Mouse (Mus musculus): ENCODE results near the gene Rbm4b.
"Not testable (repeated sequence)": the region's sequence is repeated elsewhere in the genome, so short reads cannot be mapped to it uniquely, and the experiment has no call there.

The Rbm4b gene

GRCm38 (mm10) chr19:4802691-4803091 lies 46.4 kb downstream of the Rbm4b start:
- intact Hi-C loops (cut with DNase I), result no loop called here

- intact Hi-C loops (cut with DNase I), result no loop called here
Observed at GRCm38 (mm10) chr19:4803283-4803682, 47.0 kb downstream of the Rbm4b start.

- intact Hi-C loops (cut with DNase I), result no loop called here
Observed at GRCm38 (mm10) chr19:4810309-4810708, 54.0 kb downstream of the Rbm4b start.

DNA sequence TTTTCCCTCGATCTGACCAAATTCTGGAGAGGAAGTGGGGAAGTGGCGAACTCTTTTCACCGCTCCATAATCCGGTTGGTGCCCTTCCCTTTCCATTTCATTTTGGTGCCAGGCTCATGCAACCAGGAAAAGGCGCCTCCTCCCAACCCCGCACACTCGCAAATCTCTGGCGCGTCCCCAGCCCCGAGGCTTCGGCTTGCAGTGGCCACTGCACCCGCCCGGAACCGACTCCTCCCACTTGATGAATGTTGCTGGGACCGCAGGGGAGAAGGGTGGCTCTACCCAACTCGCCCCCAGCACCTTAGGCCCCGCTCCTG lies 54.4 kb downstream of the Rbm4b start:
- intact Hi-C loops (cut with DNase I), result no loop called here

DNA sequence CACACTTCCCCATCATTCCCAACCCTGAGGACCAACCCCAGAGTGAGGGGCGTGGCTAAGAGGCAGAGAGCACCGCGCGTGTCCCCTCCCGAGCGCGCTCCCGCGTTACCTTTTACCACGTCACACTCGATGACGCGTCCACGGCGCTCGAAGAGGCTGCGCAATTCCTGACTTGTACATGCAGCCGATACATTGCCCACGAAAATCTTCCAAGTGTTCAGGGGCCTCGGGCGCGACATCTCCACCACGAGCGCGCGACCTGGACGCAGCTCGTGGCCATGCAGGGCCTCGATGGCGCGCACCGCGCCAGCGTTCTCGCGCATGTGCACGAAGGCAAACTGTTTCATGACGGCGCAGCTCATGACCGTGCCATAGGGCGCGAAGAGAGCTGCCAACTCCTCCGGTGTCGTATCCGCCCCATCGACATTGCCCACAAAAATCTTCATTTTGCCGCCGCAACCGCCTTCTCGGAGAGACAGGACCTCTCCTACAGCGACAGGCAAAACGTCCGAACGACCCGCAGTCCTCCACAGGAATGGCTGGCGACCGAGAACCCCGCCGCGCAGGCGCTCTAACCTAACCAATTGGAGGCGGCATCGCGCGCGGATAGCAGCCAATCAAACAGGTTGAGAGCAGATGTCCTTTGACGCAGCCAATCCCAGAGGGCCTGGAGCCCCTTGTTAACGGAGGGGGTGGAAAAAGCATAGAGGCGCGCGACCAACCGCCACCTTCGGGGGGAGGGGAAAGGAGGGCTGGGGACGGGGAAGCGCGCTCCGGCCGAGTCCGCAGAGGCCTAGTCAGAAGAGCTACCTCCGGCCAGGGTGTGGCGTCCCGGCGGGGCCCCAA lies 55.0 kb downstream of the Rbm4b start, which contains the start of the genes Gm21992 and Rbm14:
Gm21992 (minus strand) TSS at position 550 of the 846 bp plus-strand sequence.
Rbm14 (minus strand) TSS at position 572 of the 846 bp plus-strand sequence.
- intact Hi-C loops (cut with DNase I), result no loop called here

DNA sequence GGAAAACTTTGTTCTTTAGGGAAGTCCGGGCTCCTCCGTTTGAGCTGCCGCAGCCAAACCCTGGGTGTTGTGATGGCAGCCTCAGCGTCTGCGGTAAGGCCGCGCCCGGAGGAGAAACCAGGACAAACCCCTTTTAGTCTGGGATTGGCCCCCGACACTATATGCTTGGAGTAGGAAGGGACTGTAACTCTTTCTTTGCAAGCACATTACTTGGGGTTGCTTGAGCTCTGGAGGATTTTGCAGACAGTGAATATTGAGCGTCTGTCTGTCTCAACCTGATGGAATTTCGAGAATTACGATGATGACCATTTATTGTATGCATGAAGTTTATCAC lies 55.6 kb downstream of the Rbm4b start:
- intact Hi-C loops (cut with DNase I), result no loop called here

GRCm38 (mm10) chr19:4812334-4812949 lies 56.1 kb downstream of the Rbm4b start:
- intact Hi-C loops (cut with DNase I), result not testable (repeated sequence)

DNA sequence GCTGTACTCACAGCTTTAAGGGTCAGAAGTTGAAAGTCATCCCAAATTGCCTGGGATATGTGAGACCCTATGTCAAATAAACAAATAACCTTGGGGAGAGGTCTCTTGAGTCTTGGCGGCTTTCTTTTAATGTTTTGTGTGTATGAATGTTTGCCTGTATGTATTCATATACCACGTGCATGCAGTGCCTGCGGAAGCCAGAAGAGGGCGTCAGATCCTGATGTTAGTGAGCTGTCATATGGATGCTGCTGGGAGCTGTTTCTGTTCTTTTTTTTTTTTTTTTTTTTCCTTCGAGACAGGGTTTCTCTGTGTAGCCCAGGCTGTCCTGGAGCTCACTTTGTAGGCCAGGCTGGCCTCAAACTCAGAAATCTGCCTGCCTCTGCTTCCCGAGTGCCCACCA lies 56.7 kb downstream of the Rbm4b start:
- intact Hi-C loops (cut with DNase I), result no loop called here
